Mouse (Mus musculus): ENCODE data around the gene Fry.

- TF ChIP-seq POLR2A (IDR thresholded peaks at IDR 0.05; ENCODE audit: borderline replicate concordance, low read depth, low read length) (no peak), CTCF (IDR thresholded peaks at IDR 0.05; ENCODE audit: low read depth, low read length) (no peak)
Measured at GRCm38 (mm10) chr5:150453490-150453889, 335.0 kb downstream of the Fry start.

All from bone marrow macrophage, adult 2 months (primary cell).